ENCODE assay signal across 1 mouse cellular context in genomic region chr2:127205936-127206335, GRCm38 (mm10). TPM values are rescaled to one million over a fixed set of nuclear protein-coding genes. Genes with fewer than 3 reads are reported as not detected.
"Had no signal": no experiment of that assay in that cellular context is flagged by ENCODE, and none has a peak within 500 bp of the region (broad histone marks: within the 10 kb centered on the region; RNA-seq: fewer than 3 reads in every experiment).

No protein-coding gene starts in this region.

RNA-seq across cellular contexts. Expression of gene 1810024B03Rik, which starts 2.1 kb away (rescaled TPM):
- polyA plus RNA-seq: erythroblast, embryonic 14.5 days had no signal
